In genomic region chr4:156197131-156197828, GRCm38 (mm10) we compare ENCODE assay signal across 8 mouse cellular contexts. TPM values are rescaled to one million over a fixed set of nuclear protein-coding genes. Genes with fewer than 3 reads are reported as not detected.
DNase-seq lines count a peak whose midpoint lies in the region; ATAC-seq and TF ChIP-seq lines count a peak whose summit lies in the region.

Gene Agrn, minus strand, starts transcription at chr4:156197488.

- 0% methylated on average over 48 of the region's 88 CpGs for whole genome bisulfite sequencing in forebrain, embryonic 12.5 days
- 0% methylated on average over 24 of the region's 88 CpGs for WGBS in lung, embryonic 15.5 days

- no peak for TF ChIP-seq POLR2A in bone marrow macrophage, adult 2 months (IDR thresholded peaks at IDR 0.05; ENCODE audit: borderline replicate concordance, low read depth, low read length)

- no peak for TF ChIP-seq CTCF in bone marrow macrophage, adult 2 months (IDR thresholded peaks at IDR 0.05; ENCODE audit: low read depth, low read length)

- H3K9ac ChIP-seq in forebrain, embryonic 12.5 days = peak within 1 kb of the TSS; percentile 95
- peak within 1 kb of the TSS; percentile 72 for H3K9ac ChIP-seq in lung, embryonic 15.5 days

- no peak within 1 kb of the TSS for H3K27ac ChIP-seq in bone marrow macrophage, adult 2 months (ENCODE audit: insufficient read depth, low read depth, low read length)
- H3K27ac ChIP-seq in forebrain, embryonic 12.5 days = peak within 1 kb of the TSS; percentile 97
- H3K27ac ChIP-seq in lung, embryonic 15.5 days = peak within 1 kb of the TSS; percentile 97

- H3K4me1 ChIP-seq in bone marrow macrophage, adult 2 months (ENCODE audit: control insufficient read depth, insufficient read depth, low read length) = peaks cover 11% of the 10 kb centered on the region
- H3K4me1 ChIP-seq in forebrain, embryonic 12.5 days = peaks cover 48% of the 10 kb centered on the region
- H3K4me1 ChIP-seq in lung, embryonic 15.5 days = peaks cover 45% of the 10 kb centered on the region

- peaks cover 29% of the 10 kb centered on the region for H3K36me3 ChIP-seq in forebrain, embryonic 12.5 days (replicated peaks)
- peaks cover 7% of the 10 kb centered on the region; the same call in 1 of the 2 replicates for H3K36me3 ChIP-seq in lung, embryonic 15.5 days

- intact Hi-C loops in heart, postnatal 36 days (cut with DNase I) = loop anchor here (5.0 kb wide), 1 partner anchor 165 kb away; no protein-coding TSS in a partner anchor

- peak; percentile 25 for ATAC-seq in CD4-positive, CD25-positive, alpha-beta regulatory T cell, adult 4 months
- ATAC-seq in forebrain, embryonic 12.5 days (ENCODE audit: low FRiP score) = peak; percentile 83
- ATAC-seq in lung, embryonic 15.5 days (ENCODE audit: borderline replicate concordance, extremely low read depth, low FRiP score, low TSS enrichment) = peak; percentile 82

- H3K27me3 ChIP-seq in forebrain, embryonic 12.5 days = no peaks in the 10 kb centered on the region
- peaks cover 4% of the 10 kb centered on the region; the same call in 1 of the 2 replicates for H3K27me3 ChIP-seq in lung, embryonic 15.5 days

- H3K4me2 ChIP-seq in forebrain, embryonic 12.5 days = peak within 1 kb of the TSS; percentile 93
- H3K4me2 ChIP-seq in lung, embryonic 15.5 days = peak within 1 kb of the TSS; percentile 94

- no peaks in the 10 kb centered on the region for H3K9me3 ChIP-seq in forebrain, embryonic 12.5 days
- H3K9me3 ChIP-seq in lung, embryonic 15.5 days = no peaks in the 10 kb centered on the region

- H3K4me3 ChIP-seq in bone marrow macrophage, adult 2 months (ENCODE audit: insufficient read depth, low read length) = peak within 1 kb of the TSS; percentile 88
- peak within 1 kb of the TSS; percentile 88 for H3K4me3 ChIP-seq in forebrain, embryonic 12.5 days (replicated peaks)
- peak within 1 kb of the TSS; percentile 72 for H3K4me3 ChIP-seq in lung, embryonic 15.5 days

- DNase-seq in heart, postnatal 36 days = peak; percentile 76 to 80
- peak in 1 of 2 experiments; percentile 56 for DNase-seq in layer of hippocampus, adult 18-20 months (ENCODE audit: low spot score in 2 of 2)
- DNase-seq in ovary, postnatal 14 days (ENCODE audit: low spot score) = peak; percentile 61
- peak; percentile 59 for DNase-seq in thymus, postnatal 25 days

RNA-seq across cellular contexts. Expression of gene Agrn, which starts in this region (rescaled TPM):
- 1 to 10 TPM; 3.6 to 3.9 TPM for polyA plus RNA-seq in CD4-positive, CD25-positive, alpha-beta regulatory T cell, adult 4 months (2017; shearing (Covaris generic))
- polyA plus RNA-seq in bone marrow macrophage, adult 2 months (2012; ENCODE audit: insufficient read depth, insufficient read length, missing spikeins) = 24.0 and 25.1 TPM in 2 replicates
- 139 and 152 TPM in 2 replicates for polyA plus RNA-seq in forebrain, embryonic 12.5 days (2016; fragmentation: Nextera tagmentation; extraction: Ambion mirVana)
- total RNA-seq in heart, postnatal 36 days (2021) = 10 to 100 TPM; 34.8 to 42.1 TPM
- 100 to 1,000 TPM; 118 to 120 TPM for total RNA-seq in layer of hippocampus, adult 18-20 months (2021)
- 75.6 and 77.0 TPM in 2 replicates for polyA plus RNA-seq in lung, embryonic 15.5 days (2015; fragmentation: Nextera tagmentation; extraction: Ambion mirVana)

Comparison
In these comparisons a context has a peak if more than half of its experiments do, and no peak if none do; other contexts are left out.
1. ATAC-seq: peak in every context shown above with its lines; median percentile 83 in forebrain, embryonic 12.5 days; 82 in lung, embryonic 15.5 days; 25 in CD4-positive, CD25-positive, alpha-beta regulatory T cell, adult 4 months.